Mouse (Mus musculus) MN1 (cell line): ENCODE measurements around the gene Mrgpra1.
"Not testable (repeated sequence)": the region's sequence is repeated elsewhere in the genome, so short reads cannot be mapped to it uniquely, and the experiment has no call there.

Source experiments
- DNase-seq: peaks from one replicate; pipeline ENCODE4 v3.0.0-alpha.2; 2016; ENCODE audit warnings: low spot score

Mrgpra1 gene

DNA sequence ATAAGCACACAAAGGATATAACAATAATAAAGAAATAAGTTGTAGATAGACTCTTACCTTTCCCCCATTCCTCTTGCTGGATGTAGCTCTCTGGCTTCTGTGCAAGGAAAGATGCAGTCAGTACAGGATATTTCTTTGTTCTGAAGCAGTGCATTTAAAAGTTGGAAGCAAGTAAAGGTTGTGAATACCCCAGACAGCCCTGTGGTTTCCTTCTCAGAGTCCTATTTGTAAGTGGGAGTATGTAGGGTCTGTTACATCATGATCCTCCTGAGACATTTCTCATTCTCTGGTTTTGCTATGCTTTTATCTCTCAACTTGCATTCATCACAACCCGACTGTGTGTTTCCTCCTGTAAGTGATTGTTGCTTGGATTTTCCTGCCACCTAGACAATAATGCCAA is at the start of gene Mrgpra1:
Mrgpra1 (minus strand) TSS at position 101 of the 400 bp plus-strand sequence.
- no peak for DNase-seq

- no peak for DNase-seq
Observed at GRCm38 (mm10) chr7:47401125-47401524, 47.1 kb upstream of the Mrgpra1 start.

DNA sequence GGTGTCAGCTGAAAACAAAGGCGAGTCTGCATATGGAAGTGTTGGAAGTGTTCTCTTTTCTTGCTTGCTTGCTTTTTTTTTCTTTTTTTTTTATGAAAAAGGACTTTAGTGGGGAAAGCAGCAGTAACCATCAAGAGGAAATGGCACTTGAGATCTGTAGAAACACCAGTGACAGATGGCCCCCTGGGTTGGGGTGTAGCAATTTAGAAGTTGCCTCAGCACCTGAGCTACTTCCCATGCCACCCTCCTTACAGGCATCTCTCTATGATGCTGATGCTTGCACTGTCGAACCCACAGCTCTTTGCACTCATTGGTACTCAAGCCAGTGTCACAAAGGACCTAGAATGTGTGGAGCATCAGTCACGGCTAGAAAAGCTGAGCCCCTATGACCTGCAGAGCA is 5.6 kb downstream of the Mrgpra1 start:
- no peak for DNase-seq

- DNase-seq = no peak
Observed at GRCm38 (mm10) chr7:47345905-47346478, 8.0 kb downstream of the Mrgpra1 start.

DNA sequence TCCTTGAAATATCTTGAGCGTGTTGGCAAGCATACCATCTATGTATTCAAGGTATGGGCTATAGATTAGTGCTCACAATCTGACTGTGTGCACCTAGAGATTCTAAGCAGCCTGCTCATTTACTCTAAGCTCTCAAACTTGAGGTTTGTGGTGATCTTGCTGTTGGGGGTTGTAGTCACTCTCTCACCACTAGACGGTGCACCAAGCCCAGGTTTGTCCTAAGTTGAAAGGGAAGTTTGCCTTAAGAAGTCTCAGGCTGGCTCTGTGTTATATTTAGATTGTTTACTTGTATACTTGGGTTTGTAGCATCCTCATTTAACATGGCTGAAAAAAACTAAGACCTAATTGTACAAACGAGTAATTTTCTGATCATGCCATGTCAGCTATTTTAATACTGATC is 12.2 kb downstream of the Mrgpra1 start:
- DNase-seq = not testable (repeated sequence)

GRCm38 (mm10) chr7:47341389-47341788 is 12.7 kb downstream of the Mrgpra1 start:
- DNase-seq = not testable (repeated sequence)

GRCm38 (mm10) chr7:47318299-47318698 is 35.7 kb downstream of the Mrgpra1 start:
- no peak for DNase-seq

- DNase-seq = no peak
Observed at GRCm38 (mm10) chr7:47312289-47312688, 41.8 kb downstream of the Mrgpra1 start.

- no peak for DNase-seq
Observed at GRCm38 (mm10) chr7:47309855-47310254, 44.2 kb downstream of the Mrgpra1 start.

- DNase-seq = not testable (repeated sequence)
Observed at GRCm38 (mm10) chr7:47304661-47305060, 49.4 kb downstream of the Mrgpra1 start.

DNA sequence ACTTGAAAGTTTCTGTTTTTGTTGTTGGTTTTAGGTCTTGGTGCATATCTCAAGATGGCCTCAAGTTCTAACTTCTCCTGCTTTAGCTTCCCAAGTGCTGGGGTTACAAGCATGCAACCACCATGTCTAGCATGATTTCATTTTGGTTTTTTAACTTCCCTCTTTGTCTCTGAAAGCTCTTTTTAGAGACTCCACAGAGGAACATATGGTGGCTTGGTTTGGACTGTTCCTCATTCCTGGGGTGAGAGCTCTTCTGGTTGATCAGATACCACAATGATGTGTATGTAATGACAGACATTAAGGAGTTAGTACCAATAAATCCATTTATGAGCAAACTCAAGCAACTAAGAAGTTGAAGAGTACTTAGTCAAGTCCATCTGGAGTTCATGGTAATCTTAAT is 54.4 kb downstream of the Mrgpra1 start:
- DNase-seq = not testable (repeated sequence)
